Mouse (Mus musculus): ENCODE data around the gene Thsd7b. TPM values are rescaled to one million over a fixed set of nuclear protein-coding genes. Genes with fewer than 3 reads are reported as not detected.

Gene Thsd7b
- under 1 TPM; 0.64 to 0.72 TPM for total RNA-seq (2021)

GRCm38 (mm10) chr1:129272982-129273937, at the start of gene Thsd7b:
Thsd7b (plus strand) TSS chr1:129273302.
- peak in 1 of 2 experiments; percentile 3 for DNase-seq
- intact Hi-C loops (cut with DNase I) = no loop called here

DNA sequence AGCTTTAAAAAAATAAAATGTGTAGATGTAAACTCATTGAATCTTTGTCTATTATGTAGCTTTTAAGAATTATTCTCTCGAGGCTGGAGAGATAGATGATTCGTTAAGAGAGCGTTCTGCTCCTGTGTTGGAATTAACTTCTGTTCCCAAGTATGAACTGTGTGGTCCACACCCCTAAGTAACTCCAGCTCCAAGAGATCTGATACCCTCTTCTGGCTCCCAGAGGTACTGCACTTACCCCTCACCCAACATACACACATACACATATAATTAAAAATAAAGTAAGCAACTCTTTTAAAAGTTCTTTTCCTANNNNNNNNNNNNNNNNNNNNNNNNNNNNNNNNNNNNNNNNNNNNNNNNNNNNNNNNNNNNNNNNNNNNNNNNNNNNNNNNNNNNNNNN, 28.8 kb upstream of the Thsd7b start:
- DNase-seq = peak; percentile 25 to 48
- intact Hi-C loops (cut with DNase I) = loop anchor here (2.0 kb wide), 1 partner anchor 369 kb away; no protein-coding TSS in a partner anchor

- intact Hi-C loops (cut with DNase I) = no loop called here
Measured at GRCm38 (mm10) chr1:129250704-129251443, 22.2 kb upstream of the Thsd7b start.

DNA sequence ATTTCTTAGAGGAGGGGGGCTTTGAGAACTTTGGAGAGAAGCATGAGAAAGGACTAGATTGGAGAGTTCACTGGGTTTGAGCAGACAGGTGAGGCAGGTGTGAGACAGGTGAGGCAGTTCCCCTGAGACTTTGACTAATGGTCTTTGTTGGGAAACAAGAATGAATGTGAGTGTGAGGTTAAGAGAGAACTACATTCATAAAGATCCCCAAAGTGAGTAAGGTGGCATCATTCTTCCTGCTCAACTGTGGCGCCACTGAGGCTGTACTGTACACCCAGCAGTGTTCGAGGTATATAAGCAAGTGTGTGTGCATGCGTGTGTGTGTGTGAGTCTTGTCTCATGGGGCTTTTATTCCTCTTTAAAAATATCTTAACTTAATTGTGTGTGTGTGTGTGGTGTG, 6.4 kb upstream of the Thsd7b start:
- DNase-seq = no peak

More at GRCm38 (mm10) chr1:129250704-129251443, 22.2 kb upstream of the Thsd7b start:
- peak; percentile 43 to 52 for DNase-seq

DNA sequence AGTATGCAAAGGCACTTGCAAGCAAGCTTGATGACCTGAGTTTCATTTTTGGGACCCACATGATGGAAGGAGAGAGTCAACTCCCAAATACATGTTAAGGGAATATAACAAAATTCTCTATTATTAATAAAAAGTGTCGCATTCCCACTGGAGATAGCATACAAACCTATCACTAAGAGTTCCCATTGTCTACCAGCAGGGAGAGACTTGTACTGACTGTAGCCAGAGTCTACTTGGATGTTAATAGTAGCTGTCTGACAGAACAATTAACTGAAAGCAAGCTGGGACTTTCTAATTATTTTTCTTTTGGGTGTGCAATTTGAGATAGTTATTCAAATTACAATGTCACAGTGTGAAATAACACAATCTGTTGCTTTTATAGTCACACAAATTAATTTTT, 31.1 kb downstream of the Thsd7b start:
- DNase-seq = no peak
- intact Hi-C loops (cut with DNase I) = no loop called here

More for the DNA sequence above, 6.4 kb upstream of the Thsd7b start:
- intact Hi-C loops (cut with DNase I) = no loop called here

- DNase-seq = no peak
- intact Hi-C loops (cut with DNase I) = no loop called here
Measured at GRCm38 (mm10) chr1:129324388-129324787, 51.3 kb downstream of the Thsd7b start.

GRCm38 (mm10) chr1:129324798-129325197, 51.7 kb downstream of the Thsd7b start:
- no peak for DNase-seq
- intact Hi-C loops (cut with DNase I) = no loop called here

DNA sequence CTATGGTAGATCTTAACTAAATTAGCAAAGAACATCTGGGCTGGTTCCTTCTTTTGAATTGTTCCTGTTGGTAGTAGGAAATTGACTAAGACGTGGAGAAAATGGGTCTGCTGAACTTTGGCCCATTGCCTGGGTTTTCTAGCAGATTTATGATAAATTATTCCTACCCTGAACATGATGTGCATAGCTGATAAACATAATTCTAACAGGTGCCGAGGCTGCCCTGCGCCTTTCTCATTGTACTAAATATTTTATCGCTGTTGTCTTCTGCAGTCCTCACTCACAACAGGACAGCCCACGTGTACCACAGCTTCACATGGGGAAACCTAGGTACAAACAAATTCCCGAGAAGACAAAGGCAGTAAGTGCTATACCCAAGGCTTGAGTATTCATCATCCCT, 83.5 kb downstream of the Thsd7b start:
- intact Hi-C loops (cut with DNase I) = no loop called here
- no peak for DNase-seq

GRCm38 (mm10) chr1:129357378-129357777, 84.3 kb downstream of the Thsd7b start:
- intact Hi-C loops (cut with DNase I) = no loop called here
- no peak for DNase-seq

DNA sequence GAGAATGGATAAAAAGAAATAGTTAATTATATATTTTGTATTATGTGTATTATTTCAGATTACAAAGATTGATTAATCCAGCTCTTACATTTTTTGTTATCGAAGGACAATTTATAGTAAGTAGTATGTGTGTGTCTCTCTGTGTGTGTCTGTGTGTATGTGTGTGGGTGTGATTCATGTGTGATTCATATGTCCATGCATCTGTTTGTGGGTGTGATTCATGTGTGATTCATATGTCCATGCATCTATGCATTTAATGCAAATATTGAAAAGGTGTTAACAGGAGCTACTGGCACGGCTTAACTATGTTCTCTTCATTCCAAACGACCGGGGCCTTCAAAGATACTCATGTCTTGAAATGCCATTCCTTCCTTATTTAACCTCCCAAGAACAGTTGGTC, 90.3 kb downstream of the Thsd7b start:
- intact Hi-C loops (cut with DNase I) = no loop called here
- DNase-seq = no peak

DNA sequence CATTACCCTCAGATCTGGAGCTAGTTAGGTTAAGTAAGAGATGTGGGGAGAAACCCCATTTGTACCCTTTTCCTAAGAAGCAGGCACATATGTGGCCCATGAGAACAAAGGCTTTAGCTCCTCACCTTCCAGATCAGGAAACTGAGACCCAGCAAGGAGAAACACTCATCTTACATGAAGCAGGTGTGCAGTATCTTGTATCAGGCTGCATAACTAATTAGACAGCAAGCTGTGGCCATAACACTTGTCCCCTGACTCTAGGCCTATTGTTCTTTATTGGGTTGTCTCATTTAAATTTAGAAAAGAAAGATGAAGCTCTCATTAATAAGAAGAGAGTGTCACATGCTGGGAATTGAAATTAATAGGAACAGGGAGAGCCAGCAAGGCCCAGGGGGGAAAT, 91.7 kb downstream of the Thsd7b start:
- intact Hi-C loops (cut with DNase I) = no loop called here
- no peak for DNase-seq

DNA sequence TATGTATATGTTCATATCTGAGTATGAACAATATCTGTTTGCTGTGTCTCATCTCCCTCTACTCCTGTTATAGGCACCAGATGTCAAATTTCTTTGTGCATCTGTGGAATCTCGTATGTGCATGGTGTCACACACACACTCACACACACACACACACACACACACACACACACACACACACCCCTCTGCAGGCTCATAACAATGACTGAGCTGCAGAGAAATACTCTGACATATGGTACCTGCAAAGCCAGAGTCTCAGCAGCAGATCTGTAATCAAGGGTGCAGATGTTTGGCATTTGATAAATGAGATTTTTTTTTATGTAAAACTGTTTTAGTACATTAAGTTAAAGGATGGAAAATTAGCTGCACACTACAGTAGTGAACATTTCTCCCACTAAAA, 92.5 kb downstream of the Thsd7b start:
- DNase-seq = no peak
- intact Hi-C loops (cut with DNase I) = no loop called here

- no peak for DNase-seq
- intact Hi-C loops (cut with DNase I) = no loop called here
Measured at GRCm38 (mm10) chr1:129386479-129386878, 113.4 kb downstream of the Thsd7b start.

DNA sequence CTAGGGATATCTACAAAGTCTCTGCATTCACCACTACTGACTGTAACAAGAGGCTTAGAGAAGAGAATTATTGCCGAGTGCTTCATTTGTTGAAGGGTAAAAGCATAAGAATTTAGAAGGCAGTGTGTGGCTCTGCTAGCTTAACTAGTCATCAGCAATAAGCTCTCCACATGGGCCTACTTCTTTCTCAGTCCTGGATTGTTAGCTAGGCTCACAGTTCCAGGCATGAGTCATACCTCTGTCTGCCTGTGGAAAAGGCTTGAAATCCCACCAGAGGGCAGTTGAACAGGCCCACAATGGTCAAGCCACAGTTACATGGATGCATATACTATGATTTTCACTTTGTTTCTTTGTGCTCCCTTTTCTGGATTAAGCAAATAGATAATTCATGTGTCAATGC, 138.5 kb downstream of the Thsd7b start:
- DNase-seq = no peak

GRCm38 (mm10) chr1:129421581-129421980, 148.5 kb downstream of the Thsd7b start:
- peak; percentile 3 to 6 for DNase-seq
- intact Hi-C loops (cut with DNase I) = no loop called here

More for the DNA sequence above, 138.5 kb downstream of the Thsd7b start:
- intact Hi-C loops (cut with DNase I) = no loop called here

DNA sequence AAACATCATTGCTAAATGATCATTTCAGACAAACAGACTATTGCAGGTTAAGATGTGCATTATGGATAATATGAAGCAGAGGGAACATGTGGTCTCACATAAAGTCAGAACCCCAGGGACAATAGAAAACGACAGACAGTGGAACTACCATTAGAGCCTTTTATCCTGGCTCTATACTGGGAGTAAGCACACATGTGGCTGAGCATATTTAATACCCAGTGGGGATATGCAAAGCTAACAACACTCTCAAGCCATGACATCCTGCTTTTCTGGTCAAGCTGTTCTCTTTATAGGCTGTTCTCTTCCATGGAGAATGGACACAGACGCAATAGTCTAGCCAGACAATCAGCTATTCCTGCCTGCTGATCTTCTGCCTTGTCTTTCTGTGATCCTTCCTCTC, 191.3 kb downstream of the Thsd7b start:
- intact Hi-C loops (cut with DNase I) = no loop called here

GRCm38 (mm10) chr1:129473504-129473903, 200.4 kb downstream of the Thsd7b start:
- intact Hi-C loops (cut with DNase I) = no loop called here
- DNase-seq = no peak

More for the DNA sequence above, 191.3 kb downstream of the Thsd7b start:
- DNase-seq = no peak

- intact Hi-C loops (cut with DNase I) = loop anchor here (10.0 kb wide), 1 partner anchor 230 kb away; no protein-coding TSS in a partner anchor
- no peak for DNase-seq
Measured at GRCm38 (mm10) chr1:129484266-129485031, 211.3 kb downstream of the Thsd7b start.

- DNase-seq = peak in 1 of 2 experiments; percentile 12
- intact Hi-C loops (cut with DNase I) = loop anchor here (5.0 kb wide), 1 partner anchor 861 kb away; no protein-coding TSS in a partner anchor
Measured at GRCm38 (mm10) chr1:129491136-129491535, 218.0 kb downstream of the Thsd7b start.

- intact Hi-C loops (cut with DNase I) = loop anchor here (5.0 kb wide), 1 partner anchor 858 kb away; no protein-coding TSS in a partner anchor
- DNase-seq = no peak
Measured at GRCm38 (mm10) chr1:129493929-129494328, 220.8 kb downstream of the Thsd7b start.
